ENCODE assay signal across 24 mouse cellular contexts in genomic region chr4:30011386-30012135, GRCm38 (mm10).
A peak's percentile ranks its signal among the peaks of the same experiment; 100 is the strongest.
DNase-seq lines count a peak whose midpoint lies in the region; ATAC-seq and TF ChIP-seq lines count a peak whose summit lies in the region.
"Had no signal": no experiment of that assay in that cellular context is flagged by ENCODE, and none has a peak within 500 bp of the region (broad histone marks: within the 10 kb centered on the region; RNA-seq: fewer than 3 reads in every experiment).

No protein-coding gene starts in this region.

- TF ChIP-seq CTCF in liver, adult 2 months (IDR thresholded peaks at IDR 0.05; ENCODE audit: low read depth, low read length) = no peak

- peak; percentile 74 for ATAC-seq in frontal cortex, adult (ENCODE audit: low TSS enrichment)
- ATAC-seq: liver, postnatal 0 days; midbrain, embryonic 15.5 days had no signal

- TF ChIP-seq POLR2A in liver, adult 2 months (IDR thresholded peaks at IDR 0.05; ENCODE audit: extremely low read depth, insufficient read depth, low read length) = no peak

- no peaks in the 10 kb centered on the region for H3K27me3 ChIP-seq in liver, adult 2 months (ENCODE audit: control insufficient read depth, insufficient read depth, low read length)
- H3K27me3 ChIP-seq: hindbrain, embryonic 13.5 days; kidney, embryonic 15.5 days; megakaryocyte, embryonic 14.5 days; midbrain, embryonic 15.5 days; neural tube, embryonic 12.5 days had no signal

- no peak for DNase-seq in frontal cortex, postnatal 10 days (ENCODE audit: low spot score in 2 of 2)
- DNase-seq in liver, adult 2 months (ENCODE audit: extremely low read depth, low read depth, low spot score) = peak; percentile 17
- no peak for DNase-seq in liver
- DNase-seq in brain, adult 2 months (ENCODE audit: low read depth, low spot score) = peak; percentile 14
- DNase-seq in brain, embryonic 18.5 days (ENCODE audit: low read depth, low spot score) = peak; percentile 3
- no peak for DNase-seq in urinary bladder, postnatal 4 days (ENCODE audit: low spot score in 2 of 2)
- DNase-seq: adrenal gland, postnatal 14 days; cerebellum, adult 11 months; cerebellum, adult 9-11 months; gastrocnemius, adult 2 months; kidney, adult 11 months; kidney, postnatal 36 days; left cerebral cortex, postnatal 4 days; liver, postnatal 0 days; lung, postnatal 14 days; right cerebral cortex, postnatal 25 days; thymus, postnatal 36 days had no signal

- H3K36me3 ChIP-seq in liver, adult 2 months (ENCODE audit: control insufficient read depth, insufficient read depth, low read length) = no peaks in the 10 kb centered on the region
- H3K36me3 ChIP-seq: heart, embryonic 10.5 days; hindbrain, embryonic 13.5 days; kidney, embryonic 15.5 days; midbrain, embryonic 15.5 days; neural tube, embryonic 12.5 days had no signal

- no peaks in the 10 kb centered on the region for H3K4me1 ChIP-seq in liver, adult 2 months (ENCODE audit: control insufficient read depth, insufficient read depth, low read length)
- H3K4me1 ChIP-seq: heart, embryonic 10.5 days; hindbrain, embryonic 13.5 days; kidney, embryonic 15.5 days; megakaryocyte, embryonic 14.5 days; midbrain, embryonic 15.5 days; neural tube, embryonic 12.5 days had no signal

- no peak overlapping the region for H3K27ac ChIP-seq in liver, adult 2 months (replicated peaks; ENCODE audit: insufficient read depth, low read depth, low read length)
- H3K27ac ChIP-seq: gastrocnemius, adult 2 months; heart, embryonic 10.5 days; hindbrain, embryonic 13.5 days; kidney, embryonic 15.5 days; midbrain, embryonic 15.5 days; neural tube, embryonic 12.5 days had no signal

- WGBS in liver, adult 2 months = 60% methylated on average over 5 of the region's 5 CpGs

- no peak overlapping the region for H3K9ac ChIP-seq in liver, adult 2 months (ENCODE audit: low read depth, low read length)
- H3K9ac ChIP-seq: hindbrain, embryonic 13.5 days; kidney, embryonic 15.5 days; liver, postnatal 0 days; midbrain, embryonic 15.5 days; neural tube, embryonic 12.5 days had no signal

- no peak overlapping the region for H3K4me3 ChIP-seq in liver, adult 2 months (ENCODE audit: insufficient read depth, low read depth, low read length)
- H3K4me3 ChIP-seq: gastrocnemius, adult 2 months; heart, embryonic 10.5 days; hindbrain, embryonic 13.5 days; kidney, embryonic 15.5 days; megakaryocyte, embryonic 14.5 days; midbrain, embryonic 15.5 days; neural tube, embryonic 12.5 days had no signal

- H3K79me2 ChIP-seq in liver, adult 2 months (ENCODE audit: control insufficient read depth, insufficient read depth, low read length) = no peaks in the 10 kb centered on the region

Comparison
In these comparisons a context has a peak if more than half of its experiments do, and no peak if none do; other contexts are left out.
1. DNase-seq: peak in liver, adult 2 months (single experiment), brain, adult 2 months (single experiment) and brain, embryonic 18.5 days (single experiment); none in frontal cortex, postnatal 10 days (0 of 2), liver (single experiment) and urinary bladder, postnatal 4 days (0 of 2).